Mouse (Mus musculus) kidney, postnatal 36 days (tissue): ENCODE results near the gene Fgf11.

ENCODE experiments used
- DNase-seq, 2 experiments: peaks; one replicate each; pipeline ENCODE4 v3.0.0; 2021 to 2022; ENCODE audit warnings: mixed read lengths in 2 of 2

The Fgf11 gene

DNA sequence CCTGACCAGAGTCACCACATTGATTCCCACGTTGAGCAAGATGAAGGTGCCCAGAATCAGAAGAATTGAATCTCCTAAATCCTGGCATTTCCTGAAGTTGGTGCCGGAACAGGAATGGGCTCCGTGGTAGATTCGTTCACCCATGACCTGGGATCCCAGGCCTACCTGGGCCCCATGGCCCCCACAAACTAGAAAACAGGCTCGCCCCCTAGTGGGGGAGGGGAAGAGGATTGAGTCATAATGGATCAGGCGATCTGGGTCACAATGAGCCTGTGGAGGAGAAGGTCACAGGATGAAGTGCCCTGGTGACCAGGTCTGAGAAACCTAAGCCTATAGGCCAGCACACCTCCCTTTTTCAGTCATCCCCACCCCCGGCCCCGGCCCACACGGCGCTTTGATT, 13.5 kb upstream of the Fgf11 start, which contains the start of gene Gm39566:
Gene Gm39566 (minus strand): TSS at position 144 of the 400 bp plus-strand sequence.
- DNase-seq: no peak

- no peak for DNase-seq
Measured at GRCm38 (mm10) chr11:69810280-69810679, 8.6 kb upstream of the Fgf11 start.

DNA sequence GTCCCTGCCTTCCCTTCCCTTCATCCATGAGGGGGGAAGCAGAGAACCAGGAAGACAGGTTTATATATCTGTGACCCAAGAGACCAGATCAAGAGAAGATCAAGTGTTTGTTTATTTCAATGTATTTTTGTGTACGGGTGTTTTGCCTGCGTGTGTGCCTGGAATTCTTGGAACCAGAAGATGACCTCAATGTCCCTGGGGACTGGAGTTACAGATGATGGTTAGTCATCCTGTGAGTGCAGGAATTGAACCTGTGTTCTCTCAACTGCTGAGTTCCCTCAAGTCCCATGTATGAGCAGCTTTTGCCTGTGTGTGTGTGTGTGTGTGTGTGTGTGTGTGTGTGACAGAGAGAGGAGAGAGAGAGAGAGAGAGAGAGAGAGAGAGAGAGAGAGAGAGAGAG, 6.0 kb upstream of the Fgf11 start:
- DNase-seq: no peak

- DNase-seq: no peak
Measured at GRCm38 (mm10) chr11:69806378-69806777, 4.7 kb upstream of the Fgf11 start.

GRCm38 (mm10) chr11:69804972-69805909, 3.6 kb upstream of the Fgf11 start, which contains the start of gene Tmem102:
Tmem102 (minus strand) TSS chr11:69805624.
- peak; percentile 81 to 92 for DNase-seq

GRCm38 (mm10) chr11:69804652-69804940, 2.9 kb upstream of the Fgf11 start:
- peak; percentile 51 to 71 for DNase-seq

- DNase-seq: peak; percentile 87 to 90
Measured at GRCm38 (mm10) chr11:69803786-69804651, 2.4 kb upstream of the Fgf11 start.

DNA sequence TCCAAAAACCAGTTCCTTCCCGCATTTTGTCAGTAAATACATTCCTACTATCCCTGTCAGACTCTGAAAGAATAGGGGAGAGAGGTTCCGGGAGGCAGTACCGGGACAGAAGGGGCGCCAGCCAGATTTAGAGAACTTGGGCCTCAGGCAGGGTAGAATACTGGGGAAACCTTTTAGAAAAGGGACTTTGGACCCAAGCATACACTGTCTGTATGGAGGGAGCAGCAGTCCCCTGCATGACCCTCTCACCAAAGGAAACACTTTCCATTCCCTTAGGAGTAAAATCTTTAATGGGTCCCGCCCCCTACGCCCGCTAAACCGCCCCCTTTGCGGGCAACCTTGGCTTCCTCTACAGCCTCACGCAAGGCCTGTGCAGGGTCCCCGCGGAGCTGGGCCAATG, 1.7 kb upstream of the Fgf11 start:
- DNase-seq: no peak

- peak; percentile 82 to 93 for DNase-seq
Measured at GRCm38 (mm10) chr11:69802648-69803105, 1.0 kb upstream of the Fgf11 start.

DNA sequence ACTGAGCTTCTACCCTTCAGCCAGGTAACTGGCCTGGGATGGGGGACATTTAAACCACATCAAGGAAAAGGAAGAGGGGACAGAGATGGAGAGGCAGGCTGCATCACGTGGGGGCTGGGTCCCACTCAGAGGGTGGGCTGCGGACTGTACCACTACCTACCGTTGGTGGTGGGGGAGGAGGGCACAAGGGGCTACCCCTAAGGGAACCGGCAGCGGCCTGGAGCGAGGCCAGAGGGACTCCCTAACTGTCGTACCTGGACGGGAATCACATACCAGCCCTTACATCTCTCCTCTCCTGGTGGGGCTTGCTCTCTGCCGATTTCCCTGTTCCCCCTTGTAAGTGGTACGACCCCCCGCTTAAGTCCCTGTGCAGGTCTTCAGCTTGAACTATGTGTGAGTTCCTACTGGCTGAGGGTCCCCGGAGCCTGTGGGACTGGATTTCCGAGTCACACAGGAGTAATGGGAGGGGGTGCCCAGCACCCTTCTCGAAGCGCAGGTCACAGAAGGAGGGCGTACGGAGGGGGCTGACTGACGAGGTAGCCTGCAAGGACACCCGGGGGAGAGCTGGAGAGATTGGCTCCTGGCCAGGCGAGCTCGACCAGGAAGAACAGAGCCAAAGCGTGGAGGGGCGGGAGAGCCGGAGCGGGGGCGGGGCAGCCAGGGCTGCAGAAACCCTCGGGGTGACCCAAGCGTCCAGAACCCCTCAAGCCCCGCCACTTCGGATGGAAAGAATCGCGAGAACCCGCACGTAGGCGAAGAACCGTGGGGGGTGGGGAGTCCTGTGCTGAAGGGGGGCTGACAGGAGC, 1.1 kb downstream of the Fgf11 start:
- DNase-seq: peak; percentile 54 to 73

- peak in 1 of 2 experiments; percentile 36 for DNase-seq
Measured at GRCm38 (mm10) chr11:69800138-69800391, 1.6 kb downstream of the Fgf11 start.

GRCm38 (mm10) chr11:69799394-69800137, 2.1 kb downstream of the Fgf11 start:
- DNase-seq: no peak

GRCm38 (mm10) chr11:69797924-69798323, 3.7 kb downstream of the Fgf11 start:
- DNase-seq: no peak

DNA sequence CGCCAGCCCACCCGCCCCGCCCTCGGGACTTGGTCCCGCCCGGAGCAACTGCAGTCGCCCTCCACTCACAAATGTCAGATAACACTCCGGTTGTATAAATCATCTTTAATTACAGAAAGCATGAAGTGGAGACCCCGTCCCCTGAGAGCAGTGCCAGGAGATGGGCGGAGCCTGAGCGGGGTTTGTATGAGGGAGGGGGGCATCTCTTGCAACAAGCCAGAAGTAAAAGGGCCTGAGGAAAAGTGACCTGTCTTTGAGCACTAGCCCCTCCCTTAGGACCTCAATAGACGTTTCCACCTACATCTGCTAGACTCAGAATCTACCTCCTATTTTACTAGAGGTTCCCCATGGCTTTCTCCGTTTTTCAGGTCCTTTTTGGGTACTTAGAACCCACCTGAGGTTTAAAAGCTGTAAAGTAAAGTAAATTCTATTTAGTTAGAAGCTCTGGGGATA, 5.6 kb downstream of the Fgf11 start:
- no peak for DNase-seq

DNA sequence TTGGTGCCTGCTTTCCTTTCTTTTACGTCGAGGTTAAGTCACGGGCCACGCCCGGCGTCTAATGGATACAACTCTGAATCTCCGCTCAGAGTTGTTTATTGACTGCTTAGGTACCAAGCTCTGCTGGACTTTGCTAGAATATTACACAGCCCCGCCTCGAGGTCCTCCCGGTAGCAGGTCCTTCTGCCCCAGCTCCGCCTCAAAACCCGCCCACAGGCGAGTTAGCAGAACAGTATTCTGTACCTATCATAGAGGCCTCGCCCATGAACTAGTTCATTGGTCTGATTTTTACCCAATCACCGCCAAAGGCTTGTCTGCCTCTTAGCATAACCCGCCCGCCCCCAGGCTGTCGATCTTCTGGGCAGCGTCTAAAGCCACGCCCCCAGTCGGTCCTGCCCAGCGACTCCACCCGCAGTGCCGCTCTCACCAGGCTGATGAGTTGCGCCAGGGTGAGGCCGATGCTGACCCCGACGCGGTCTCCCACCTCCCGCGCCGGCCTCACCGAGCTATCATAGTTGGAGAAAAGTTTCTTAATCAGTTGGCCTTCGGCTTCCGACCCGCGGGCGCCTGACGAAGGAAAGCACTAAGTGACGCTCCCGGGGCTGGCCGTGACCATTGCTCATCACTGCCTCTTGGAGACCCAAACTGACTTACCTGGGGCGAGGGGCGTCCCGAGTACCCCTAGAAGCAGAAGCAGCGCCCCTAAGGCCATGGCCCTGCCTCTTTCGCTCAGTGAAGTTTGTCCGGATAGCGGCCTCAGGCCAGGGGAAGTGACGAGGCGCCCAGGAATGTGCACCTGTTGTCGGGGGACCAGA, 6.3 kb downstream of the Fgf11 start, which contains the start of gene Chrnb1:
Gene Chrnb1 (minus strand): TSS at position 776 of the 815 bp plus-strand sequence.
- peak; percentile 98 to 99 for DNase-seq

DNA sequence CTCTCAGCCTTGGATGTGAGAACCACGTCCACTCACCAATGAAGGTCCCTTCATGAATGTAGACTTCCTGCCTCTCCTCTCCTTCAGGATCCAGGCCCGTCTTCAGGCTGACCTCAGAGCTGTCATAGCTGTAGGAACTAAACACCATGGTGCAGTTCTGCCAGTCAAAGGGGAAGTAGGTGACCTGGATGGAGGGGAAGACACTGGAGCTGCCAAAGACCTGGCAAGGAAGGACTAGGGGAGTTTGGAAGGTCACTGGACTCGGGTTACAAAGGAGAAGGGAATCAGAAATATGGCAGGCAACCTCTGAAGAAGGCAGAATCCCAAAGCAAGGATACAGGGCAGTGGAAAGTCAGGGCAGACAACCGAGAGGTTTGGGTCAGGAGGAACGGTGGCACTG, 8.2 kb downstream of the Fgf11 start:
- DNase-seq: no peak

DNA sequence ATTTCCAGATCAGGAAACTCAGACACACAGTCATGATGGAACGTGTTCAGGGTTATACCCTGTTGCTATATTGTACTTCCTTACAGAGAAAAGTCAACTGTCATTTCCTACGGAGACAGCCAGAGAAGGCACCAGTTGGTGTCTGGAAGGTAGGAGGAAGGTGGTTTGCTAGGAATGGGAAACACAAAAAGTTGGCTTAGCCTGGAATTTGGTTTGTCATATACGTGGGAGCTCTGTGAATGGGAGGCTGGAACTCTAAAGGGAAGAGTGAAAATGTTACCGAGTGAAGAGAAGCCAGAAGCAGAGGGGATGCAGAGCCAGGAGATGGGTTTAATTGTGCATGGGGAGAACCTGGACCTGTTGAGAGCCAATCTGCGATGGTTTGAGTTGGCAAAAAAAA, 10.2 kb downstream of the Fgf11 start:
- DNase-seq: no peak

DNA sequence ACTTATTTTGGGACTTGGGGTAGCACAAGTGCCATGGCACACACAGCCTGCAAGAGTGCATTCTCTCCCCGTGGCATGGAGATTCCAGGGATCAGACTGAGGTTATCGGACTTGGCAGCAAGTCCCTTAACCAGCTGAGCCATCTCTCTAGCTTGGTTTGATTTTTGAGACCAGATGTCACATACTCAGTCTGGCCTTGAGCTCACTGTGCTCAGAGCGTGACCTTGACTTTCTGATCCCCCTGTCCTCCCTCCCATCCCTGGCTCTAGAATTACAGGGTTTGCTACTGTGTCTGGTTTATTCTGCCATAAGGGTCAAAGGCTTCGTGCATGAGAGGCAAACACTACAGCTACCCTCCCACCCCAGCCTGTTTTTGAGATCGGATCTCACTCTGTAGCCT, 12.2 kb downstream of the Fgf11 start:
- no peak for DNase-seq

DNA sequence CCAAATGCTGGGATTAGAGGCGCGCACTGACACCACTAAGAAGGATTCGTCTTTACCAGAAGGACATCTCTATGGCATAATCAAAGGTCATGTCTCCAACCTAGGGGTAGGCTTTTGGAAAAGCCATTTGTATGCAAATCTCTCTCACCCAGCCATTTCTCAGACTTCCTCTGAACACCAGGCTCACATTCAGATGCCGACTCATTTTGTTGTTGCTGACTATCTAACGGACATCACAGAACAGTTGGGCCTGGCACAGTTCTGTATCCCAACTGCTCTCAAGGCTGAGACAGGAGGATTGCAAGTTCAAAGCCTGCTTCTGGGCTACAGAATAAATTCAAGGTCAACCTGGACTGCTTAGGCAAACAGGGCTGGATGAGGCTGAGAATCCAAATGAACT, 14.4 kb downstream of the Fgf11 start:
- no peak for DNase-seq

DNA sequence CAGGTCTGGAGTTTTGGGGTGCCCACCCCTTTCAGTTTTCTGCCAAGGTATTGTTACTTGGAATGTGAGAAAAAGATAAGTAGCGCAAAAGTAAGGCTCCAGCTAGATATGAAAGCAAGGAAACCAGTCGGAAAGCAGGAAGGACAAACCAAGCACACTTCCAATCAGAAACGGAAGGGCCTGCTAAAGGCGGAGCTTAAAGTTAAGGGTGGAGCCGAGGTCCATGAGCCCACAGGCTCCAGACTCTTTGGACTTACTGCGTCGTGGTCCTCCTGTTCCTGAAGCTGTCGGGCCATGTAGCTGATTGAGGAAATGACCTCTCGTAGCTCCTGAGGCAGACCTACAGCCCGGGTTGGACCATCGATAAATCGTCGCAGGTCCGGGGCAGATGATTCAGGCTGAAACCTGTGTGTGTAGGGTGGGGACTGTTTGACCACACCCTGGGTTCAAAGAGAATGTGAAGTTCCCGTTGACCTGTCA, 16.8 kb downstream of the Fgf11 start:
- DNase-seq: peak; percentile 55 to 63

- DNase-seq: no peak
Measured at GRCm38 (mm10) chr11:69781828-69782227, 19.8 kb downstream of the Fgf11 start.
